Mouse (Mus musculus) hindbrain, postnatal 0 days (tissue): Measurements from ENCODE around the gene Nipa2. TPM values are rescaled to one million over a fixed set of nuclear protein-coding genes. Genes with fewer than 3 reads are reported as not detected.
A peak's percentile ranks its signal among the peaks of the same experiment; 100 is the strongest.

Source experiments
- ATAC-seq: fragments of 200-750 bp; cut with Nextera tagmentation; 2 replicates; pipeline ENCODE4 v1.8.0; 2017; ENCODE audit warnings: mild to moderate bottlenecking, moderate TSS enrichment, moderate library complexity
- DNase-seq: peaks from one replicate; pipeline ENCODE4 v3.0.0-alpha.2; 2015; ENCODE audit warnings: low spot score
- H3K27ac ChIP-seq: fragments of 300-500 bp; sonication (generic); 2 replicates; pipeline ENCODE4 v1.5.1; 2014; ENCODE audit warnings: mild to moderate bottlenecking
- H3K27me3 ChIP-seq: fragments of 300-500 bp; sonication (generic); 2 replicates; pipeline ENCODE4 v1.6.1; 2014; ENCODE audit warnings: low read length, mixed read lengths; ENCODE audit not compliant: insufficient read depth
- H3K36me3 ChIP-seq: fragments of 300-500 bp; sonication (generic); 2 replicates; pipeline ENCODE4 v1.6.1; 2014; ENCODE audit warnings: low read length, mixed read lengths; ENCODE audit not compliant: insufficient read depth
- H3K4me1 ChIP-seq: fragments of 300-500 bp; sonication (generic); 2 replicates; pipeline ENCODE4 v1.6.1; 2014; ENCODE audit warnings: antibody characterized with exemption, low read length, mixed read lengths; ENCODE audit not compliant: insufficient read depth
- H3K4me2 ChIP-seq: fragments of 300-500 bp; sonication (generic); 2 replicates; pipeline ENCODE4 v1.6.1; 2014; ENCODE audit warnings: low read depth, mild to moderate bottlenecking, low read length, moderate library complexity, mixed read lengths
- H3K4me3 ChIP-seq: fragments of 300-500 bp; sonication (generic); 2 replicates; pipeline ENCODE4 v1.5.1; 2014; ENCODE audit warnings: low read length
- H3K9ac ChIP-seq: fragments of 300-500 bp; sonication (generic); replicated peaks from 2 replicates; pipeline ENCODE4 v1.6.1; 2014; ENCODE audit warnings: mild to moderate bottlenecking, low read length, moderate library complexity, mixed read lengths
- H3K9me3 ChIP-seq: fragments of 300-500 bp; sonication (generic); 2 replicates; pipeline ENCODE4 v1.6.1; 2016; ENCODE audit warnings: low read length, mixed read lengths
- CTCF ChIP-seq: IDR thresholded peaks from 2 replicates; pipeline ENCODE4 v1.5.1; 2016; ENCODE audit warnings: antibody characterized with exemption, control low read depth, low read depth
- WGBS: fragments of 180-500 bp; shearing (Covaris S2); extraction: QIAGEN DNeasy Blood & Tissue Kit; methylation state at CpG from one replicate; pipeline ENCODE4 v1.1.7; 2014; 5-methylcytosine and 5-hydroxymethylcytosine counted together
- polyA plus RNA-seq: library from polyadenylated mRNA; unstranded; fragments of >200 nt; fragmentation: Nextera tagmentation; extraction: Ambion mirVana; gene quantifications from 2 replicates; pipeline ENCODE4 v1.2.1, GENCODE M21; 2015
- total RNA-seq: library from RNA; depleted of rRNA; stranded (reverse); fragments of >200 nt; gene quantifications from 2 replicates; pipeline ENCODE4 v1.2.3, GENCODE M21; 2014

Nipa2 gene
- total and polyA plus RNA-seq, 2 experiments from 2014 or later, result 26.1 to 37.3 TPM

- 34% methylated on average over 13 of the region's 13 CpGs for WGBS
- Histone ChIP-seq H3K27ac (no peak overlapping the region), H3K9me3 (no peaks in the 10 kb centered on the region), H3K27me3 (no peaks in the 10 kb centered on the region), H3K9ac (no peak overlapping the region), H3K4me2 (peak overlapping the region; percentile 35), H3K4me1 (no peaks in the 10 kb centered on the region), H3K4me3 (no peak overlapping the region), H3K36me3 (peaks cover 5% of the 10 kb centered on the region; the same call in 1 of the 2 replicates)
- DNase-seq (peak; percentile 78), ATAC-seq (peak; percentile 87)
- TF ChIP-seq CTCF, result peak; percentile 79
Observed at GRCm38 (mm10) chr7:55986526-55987214, 24.4 kb upstream of the Nipa2 start.

- no peak overlapping the region for H3K4me3 ChIP-seq
- WGBS, result 68% methylated on average over 4 of the region's 4 CpGs
- peaks cover 5% of the 10 kb centered on the region; the same call in 1 of the 2 replicates for H3K36me3 ChIP-seq
- ATAC-seq (no peak), DNase-seq (no peak)
- no peaks in the 10 kb centered on the region for H3K9me3 ChIP-seq
- H3K4me1 ChIP-seq, result no peaks in the 10 kb centered on the region
- H3K27ac ChIP-seq, result no peak overlapping the region
- H3K4me2 ChIP-seq, result no peak overlapping the region
- TF ChIP-seq CTCF, result no peak
- no peak overlapping the region for H3K9ac ChIP-seq
- no peaks in the 10 kb centered on the region for H3K27me3 ChIP-seq
Observed at GRCm38 (mm10) chr7:55984754-55985153, 22.5 kb upstream of the Nipa2 start.

- Histone ChIP-seq H3K9me3 (no peaks in the 10 kb centered on the region), H3K4me3 (no peak overlapping the region), H3K36me3 (peaks cover 11% of the 10 kb centered on the region; the same call in 1 of the 2 replicates), H3K27ac (no peak overlapping the region), H3K4me2 (no peak overlapping the region), H3K27me3 (no peaks in the 10 kb centered on the region), H3K9ac (no peak overlapping the region), H3K4me1 (no peaks in the 10 kb centered on the region)
- DNase-seq (no peak), ATAC-seq (no peak)
- no peak for TF ChIP-seq CTCF
- WGBS, result 94% methylated on average over 5 of the region's 5 CpGs
Observed at GRCm38 (mm10) chr7:55983107-55983506, 20.8 kb upstream of the Nipa2 start.

GRCm38 (mm10) chr7:55982010-55982700 lies 19.9 kb upstream of the Nipa2 start:
- H3K27me3 ChIP-seq, result no peaks in the 10 kb centered on the region
- H3K9me3 ChIP-seq, result no peaks in the 10 kb centered on the region
- H3K4me1 ChIP-seq, result no peaks in the 10 kb centered on the region
- TF ChIP-seq CTCF, result no peak
- ATAC-seq (no peak), DNase-seq (no peak)
- WGBS, result 88% methylated on average over 10 of the region's 10 CpGs
- H3K36me3 ChIP-seq, result peaks cover 11% of the 10 kb centered on the region; the same call in 1 of the 2 replicates
- no peak overlapping the region for H3K4me2 ChIP-seq
- H3K9ac ChIP-seq, result no peak overlapping the region
- H3K27ac ChIP-seq, result no peak overlapping the region
- no peak overlapping the region for H3K4me3 ChIP-seq

GRCm38 (mm10) chr7:55981511-55981910 lies 19.2 kb upstream of the Nipa2 start:
- Histone ChIP-seq H3K27ac (no peak overlapping the region), H3K9ac (no peak overlapping the region), H3K4me1 (no peaks in the 10 kb centered on the region), H3K27me3 (no peaks in the 10 kb centered on the region), H3K9me3 (no peaks in the 10 kb centered on the region), H3K36me3 (peaks cover 11% of the 10 kb centered on the region; the same call in 1 of the 2 replicates), H3K4me2 (no peak overlapping the region), H3K4me3 (no peak overlapping the region)
- DNase-seq (no peak), ATAC-seq (no peak)
- TF ChIP-seq CTCF, result no peak
- 91% methylated on average over 2 of the region's 2 CpGs for WGBS

- no peak for DNase-seq
- Histone ChIP-seq H3K36me3 (peaks cover 4% of the 10 kb centered on the region; the same call in 1 of the 2 replicates), H3K4me3 (no peak overlapping the region), H3K4me2 (no peak overlapping the region), H3K9ac (no peak overlapping the region), H3K27me3 (no peaks in the 10 kb centered on the region), H3K27ac (no peak overlapping the region), H3K9me3 (no peaks in the 10 kb centered on the region), H3K4me1 (no peaks in the 10 kb centered on the region)
- TF ChIP-seq CTCF, result peak; percentile 31
- ATAC-seq, result no peak
- 93% methylated on average over 2 of the region's 2 CpGs for WGBS
Observed at GRCm38 (mm10) chr7:55974429-55974828, 12.2 kb upstream of the Nipa2 start.

- H3K9ac ChIP-seq, result no peak overlapping the region
- ATAC-seq (no peak), DNase-seq (no peak)
- H3K4me1 ChIP-seq, result peaks cover 3% of the 10 kb centered on the region; the same call in 1 of the 2 replicates
- no peak for TF ChIP-seq CTCF
- no peaks in the 10 kb centered on the region for H3K27me3 ChIP-seq
- 82% methylated on average over 1 of the region's 1 CpGs for WGBS
- no peak overlapping the region for H3K27ac ChIP-seq
- H3K4me2 ChIP-seq, result no peak overlapping the region
- H3K9me3 ChIP-seq, result no peaks in the 10 kb centered on the region
- H3K4me3 ChIP-seq, result no peak overlapping the region
- no peaks in the 10 kb centered on the region for H3K36me3 ChIP-seq
Observed at GRCm38 (mm10) chr7:55969415-55969814, 7.1 kb upstream of the Nipa2 start.
